Mouse (Mus musculus) hindlimb bud, embryonic 11.5 days (tissue): ENCODE data around the gene Snrnp48.

ENCODE experiments used
- DNase-seq: peaks from one replicate; pipeline ENCODE4 v3.0.0-alpha.2; 2012; ENCODE audit warnings: low read depth, low spot score; ENCODE audit errors: extremely low spot score

The Snrnp48 gene

GRCm38 (mm10) chr13:38204702-38205482 lies at the start of gene Snrnp48:
Gene Snrnp48 (plus strand): TSS chr13:38204938.
- DNase-seq = peak; percentile 56

GRCm38 (mm10) chr13:38155523-38155922 lies 49.2 kb upstream of the Snrnp48 start:
- no peak for DNase-seq

- DNase-seq = no peak
Observed at GRCm38 (mm10) chr13:38157635-38158034, 47.1 kb upstream of the Snrnp48 start.

- no peak for DNase-seq
Observed at GRCm38 (mm10) chr13:38162002-38162401, 42.7 kb upstream of the Snrnp48 start.

GRCm38 (mm10) chr13:38162668-38163067 lies 42.1 kb upstream of the Snrnp48 start:
- DNase-seq = no peak

GRCm38 (mm10) chr13:38164932-38165331 lies 39.8 kb upstream of the Snrnp48 start:
- no peak for DNase-seq

GRCm38 (mm10) chr13:38167056-38167455 lies 37.7 kb upstream of the Snrnp48 start:
- DNase-seq = no peak

- no peak for DNase-seq
Observed at GRCm38 (mm10) chr13:38170707-38171144, 34.0 kb upstream of the Snrnp48 start.

- no peak for DNase-seq
Observed at GRCm38 (mm10) chr13:38193406-38193805, 11.3 kb upstream of the Snrnp48 start.

GRCm38 (mm10) chr13:38201413-38201812 lies 3.3 kb upstream of the Snrnp48 start:
- DNase-seq = no peak

- DNase-seq = no peak
Observed at GRCm38 (mm10) chr13:38204171-38204570, 567 bp upstream of the Snrnp48 start.

GRCm38 (mm10) chr13:38211122-38211521 lies 6.4 kb downstream of the Snrnp48 start:
- DNase-seq = no peak

GRCm38 (mm10) chr13:38218686-38219085 lies 13.9 kb downstream of the Snrnp48 start:
- DNase-seq = no peak

- DNase-seq = no peak
Observed at GRCm38 (mm10) chr13:38220331-38220730, 15.6 kb downstream of the Snrnp48 start.

- no peak for DNase-seq
Observed at GRCm38 (mm10) chr13:38230177-38230821, 25.6 kb downstream of the Snrnp48 start.

GRCm38 (mm10) chr13:38232411-38232810 lies 27.7 kb downstream of the Snrnp48 start:
- DNase-seq = no peak

- DNase-seq = no peak
Observed at GRCm38 (mm10) chr13:38232856-38233625, 28.3 kb downstream of the Snrnp48 start.

- no peak for DNase-seq
Observed at GRCm38 (mm10) chr13:38234651-38235050, 29.9 kb downstream of the Snrnp48 start.

GRCm38 (mm10) chr13:38235370-38235769 lies 30.6 kb downstream of the Snrnp48 start:
- DNase-seq = no peak

GRCm38 (mm10) chr13:38248151-38248550 lies 43.4 kb downstream of the Snrnp48 start:
- no peak for DNase-seq

- no peak for DNase-seq
Observed at GRCm38 (mm10) chr13:38251226-38251625, 46.5 kb downstream of the Snrnp48 start.

GRCm38 (mm10) chr13:38253696-38254095 lies 49.0 kb downstream of the Snrnp48 start:
- DNase-seq = no peak
